Mouse (Mus musculus): ENCODE results near the gene Nmt1. TPM values are rescaled to one million over a fixed set of nuclear protein-coding genes. Genes with fewer than 3 reads are reported as not detected.

Nmt1 gene
- total and polyA plus RNA-seq, 2 experiments from 2014 or later: 40.5 to 48.6 TPM

DNA sequence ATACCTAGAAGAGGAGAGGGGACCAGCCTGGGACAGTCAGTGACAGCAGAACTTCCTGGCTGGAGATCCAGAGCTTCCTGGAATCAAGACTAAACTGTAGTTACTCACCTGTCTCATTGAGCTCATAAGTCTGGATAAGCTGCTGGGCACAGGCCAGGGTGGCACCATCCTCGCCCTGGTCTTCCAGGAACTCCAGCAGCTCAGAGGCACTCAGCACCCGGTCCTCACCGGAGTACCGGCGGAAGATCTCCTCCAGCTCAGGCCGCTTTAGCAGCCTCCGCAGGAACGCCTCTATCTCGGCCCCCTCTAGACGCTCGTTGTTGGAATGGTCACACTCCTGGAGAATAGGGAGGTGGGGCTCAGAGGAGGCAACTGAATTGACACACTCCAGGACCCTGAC is 50.1 kb downstream of the Nmt1 start:
- DNase-seq (ENCODE audit: low spot score) (no peak), ATAC-seq (ENCODE audit: low FRiP score) (no peak)
- no peaks in the 10 kb centered on the region for H3K9me3 ChIP-seq (ENCODE audit: low read length)
- no peaks in the 10 kb centered on the region for H3K36me3 ChIP-seq (ENCODE audit: insufficient read depth, low read length)
- H3K27me3 ChIP-seq (ENCODE audit: insufficient read depth, low read length): peaks cover 25% of the 10 kb centered on the region
- H3K4me1 ChIP-seq (ENCODE audit: insufficient read depth, low read length): peaks cover 5% of the 10 kb centered on the region; the same call in 1 of the 2 replicates
- no peak overlapping the region for H3K4me2 ChIP-seq (ENCODE audit: low read depth, low read length, poor library complexity, severe bottlenecking)
- TF ChIP-seq CTCF (IDR thresholded peaks at IDR 0.05): no peak
- no peak overlapping the region for H3K27ac ChIP-seq (ENCODE audit: low read depth, low read length)
- 88% methylated on average over 11 of the region's 11 CpGs for WGBS
- H3K9ac ChIP-seq (replicated peaks; ENCODE audit: low read length, poor library complexity, severe bottlenecking): no peak overlapping the region
- H3K4me3 ChIP-seq (ENCODE audit: low read depth, low read length): no peak overlapping the region

DNA sequence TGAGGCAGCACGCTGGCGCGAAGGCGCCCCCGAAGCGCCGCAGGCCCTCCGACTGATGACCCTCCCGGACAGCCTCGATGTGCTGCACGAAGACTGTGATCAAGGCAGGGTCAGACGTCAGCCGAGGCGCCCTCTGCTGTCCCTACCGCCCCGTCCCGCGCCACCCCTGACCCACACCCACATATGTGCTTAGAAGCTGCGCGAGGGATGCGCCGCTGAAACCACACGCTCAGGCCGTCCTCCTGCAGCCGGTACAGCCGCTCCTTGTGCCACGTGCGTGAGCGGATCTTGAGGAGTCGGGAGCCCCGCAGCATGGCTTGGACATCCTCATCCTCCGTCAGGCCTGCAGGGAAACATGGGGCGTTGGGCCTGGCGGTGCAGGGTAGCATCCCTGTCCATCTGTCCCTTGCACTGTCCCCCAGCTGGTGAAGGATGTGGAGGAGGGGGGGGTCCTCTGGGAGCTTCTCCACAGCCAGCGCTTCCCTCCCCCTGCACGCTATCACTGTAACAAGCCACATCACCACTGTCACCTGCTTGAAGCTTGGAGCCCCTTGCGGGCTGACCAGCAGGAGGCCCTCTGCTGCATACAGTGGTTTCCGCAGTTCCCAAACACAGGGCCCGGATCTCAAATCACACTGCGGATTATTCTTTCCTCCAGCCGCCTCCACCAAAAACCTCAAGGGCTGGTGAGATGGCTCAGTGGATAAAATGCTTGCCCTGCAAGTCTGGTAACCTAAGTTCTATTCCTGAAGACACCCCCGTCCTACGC is 52.5 kb downstream of the Nmt1 start:
- 2% methylated on average over 42 of the region's 43 CpGs for WGBS
- Histone ChIP-seq H3K4me1 (ENCODE audit: insufficient read depth, low read length) (no peaks in the 10 kb centered on the region), H3K4me3 (ENCODE audit: low read depth, low read length) (peak overlapping the region; percentile 25), H3K27ac (ENCODE audit: low read depth, low read length) (no peak overlapping the region), H3K9me3 (ENCODE audit: low read length) (no peaks in the 10 kb centered on the region), H3K27me3 (ENCODE audit: insufficient read depth, low read length) (peaks cover 25% of the 10 kb centered on the region), H3K9ac (replicated peaks; ENCODE audit: low read length, poor library complexity, severe bottlenecking) (peak overlapping the region; percentile 29; the same call in 1 of the 2 replicates), H3K4me2 (ENCODE audit: low read depth, low read length, poor library complexity, severe bottlenecking) (peak overlapping the region; percentile 45), H3K36me3 (ENCODE audit: insufficient read depth, low read length) (no peaks in the 10 kb centered on the region)
- peak; percentile 38 for DNase-seq (ENCODE audit: low spot score)
- peak; percentile 60 for TF ChIP-seq CTCF (IDR thresholded peaks at IDR 0.05)
- ATAC-seq (ENCODE audit: low FRiP score): peak; percentile 41; the same call in 1 of the 2 replicates

DNA sequence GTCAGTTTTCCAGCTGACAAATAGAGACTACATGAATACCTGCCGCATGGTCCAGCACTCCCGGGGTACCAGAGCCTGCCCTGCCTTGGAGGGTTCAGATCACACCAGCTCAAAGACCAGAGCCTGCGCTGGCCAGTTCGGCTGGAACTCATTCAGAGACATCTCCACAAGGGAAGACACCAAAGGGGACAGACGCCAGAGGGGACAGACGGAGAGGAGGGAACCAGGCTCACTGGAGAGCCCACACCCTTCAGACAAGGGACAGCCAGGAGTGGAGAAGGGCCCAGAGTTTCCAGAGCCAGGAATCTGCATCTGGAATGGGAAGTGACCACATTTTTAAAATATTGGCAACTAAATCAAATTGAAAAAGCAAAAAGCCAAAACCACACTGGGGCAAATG is 53.6 kb downstream of the Nmt1 start:
- Histone ChIP-seq H3K4me1 (ENCODE audit: insufficient read depth, low read length) (no peaks in the 10 kb centered on the region), H3K36me3 (ENCODE audit: insufficient read depth, low read length) (no peaks in the 10 kb centered on the region), H3K4me2 (ENCODE audit: low read depth, low read length, poor library complexity, severe bottlenecking) (no peak overlapping the region), H3K9ac (replicated peaks; ENCODE audit: low read length, poor library complexity, severe bottlenecking) (no peak overlapping the region), H3K9me3 (ENCODE audit: low read length) (no peaks in the 10 kb centered on the region), H3K27me3 (ENCODE audit: insufficient read depth, low read length) (peaks cover 25% of the 10 kb centered on the region), H3K4me3 (ENCODE audit: low read depth, low read length) (no peak overlapping the region), H3K27ac (ENCODE audit: low read depth, low read length) (no peak overlapping the region)
- DNase-seq (ENCODE audit: low spot score) (no peak), ATAC-seq (ENCODE audit: low FRiP score) (no peak)
- no peak for TF ChIP-seq CTCF (IDR thresholded peaks at IDR 0.05)
- 64% methylated on average over 6 of the region's 6 CpGs for WGBS

DNA sequence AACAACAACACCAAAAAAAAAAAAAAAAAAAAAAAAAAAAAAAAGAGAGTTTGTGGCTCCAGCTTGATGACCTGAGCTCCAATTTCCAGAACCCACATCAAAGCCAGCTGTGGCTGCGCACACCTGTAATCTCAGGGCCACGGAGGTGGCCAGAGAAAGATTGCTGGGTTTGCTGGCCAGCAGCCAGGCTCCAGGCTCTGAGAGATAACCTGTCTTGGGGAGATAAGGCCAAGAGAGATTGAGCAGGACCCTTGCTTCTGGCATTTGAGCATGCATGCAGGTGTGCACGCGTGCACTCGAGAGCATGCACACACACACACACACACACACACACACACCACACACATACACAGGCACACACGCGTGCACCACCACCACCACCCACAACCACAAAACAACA is 65.3 kb downstream of the Nmt1 start:
- Histone ChIP-seq H3K27ac (ENCODE audit: low read depth, low read length) (no peak overlapping the region), H3K4me1 (ENCODE audit: insufficient read depth, low read length) (no peaks in the 10 kb centered on the region), H3K27me3 (ENCODE audit: insufficient read depth, low read length) (0 out of 2 replicates have a peak, but pooled peaks cover 4% of the 10 kb centered on the region), H3K4me2 (ENCODE audit: low read depth, low read length, poor library complexity, severe bottlenecking) (no peak overlapping the region), H3K9me3 (ENCODE audit: low read length) (no peaks in the 10 kb centered on the region), H3K9ac (replicated peaks; ENCODE audit: low read length, poor library complexity, severe bottlenecking) (no peak overlapping the region), H3K36me3 (ENCODE audit: insufficient read depth, low read length) (no peaks in the 10 kb centered on the region), H3K4me3 (ENCODE audit: low read depth, low read length) (no peak overlapping the region)
- TF ChIP-seq CTCF (IDR thresholded peaks at IDR 0.05): no peak
- ATAC-seq (ENCODE audit: low FRiP score) (no peak), DNase-seq (ENCODE audit: low spot score) (no peak)
- WGBS: 95% methylated on average over 7 of the region's 7 CpGs

DNA sequence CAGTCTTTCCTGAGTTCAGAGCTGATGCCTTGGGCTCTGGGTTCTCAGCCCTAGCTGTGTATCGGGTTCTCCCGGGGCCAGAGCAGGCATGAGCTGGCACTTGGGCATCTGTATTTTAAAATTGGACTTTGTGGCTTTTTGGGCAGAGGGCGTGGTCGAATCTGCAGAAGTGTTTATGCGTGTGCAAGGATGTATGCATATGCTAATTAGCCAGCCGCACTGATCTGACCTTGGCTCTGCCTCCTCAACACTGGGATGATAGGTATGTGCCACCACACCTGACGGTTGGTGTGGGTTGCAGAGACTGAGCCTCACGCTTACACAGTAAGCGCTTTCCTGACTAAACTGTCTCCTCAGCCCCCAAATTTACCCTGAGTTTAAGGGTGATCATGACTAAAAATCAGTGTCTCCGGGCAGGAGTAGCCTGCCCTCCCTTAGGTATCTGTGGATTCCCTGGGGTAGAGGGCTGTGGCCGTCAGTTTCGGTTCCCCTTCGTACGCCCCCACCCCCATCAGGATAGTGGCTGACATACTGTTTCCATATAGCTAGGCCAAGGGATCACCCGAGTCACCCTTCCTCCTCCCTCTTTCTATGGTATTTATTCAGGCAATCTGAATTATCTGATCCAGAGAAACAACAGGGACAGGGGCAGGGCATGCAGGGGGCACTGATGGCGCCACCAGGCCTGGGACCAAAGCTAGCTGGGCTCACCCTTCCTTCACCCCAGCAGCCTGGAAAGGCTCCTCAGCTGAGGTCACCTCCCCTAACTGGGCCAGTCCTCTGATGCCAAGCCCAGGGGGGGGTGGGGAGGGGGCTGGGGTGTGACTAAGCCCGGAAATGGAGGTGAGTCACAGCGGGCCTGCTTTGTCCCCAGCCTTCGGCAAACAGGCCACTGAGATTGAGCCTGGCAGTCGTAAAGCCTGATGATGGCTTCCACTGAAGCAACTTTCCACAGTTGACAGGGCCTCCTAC is 66.2 kb downstream of the Nmt1 start:
- H3K9me3 ChIP-seq (ENCODE audit: low read length): no peaks in the 10 kb centered on the region
- TF ChIP-seq CTCF (IDR thresholded peaks at IDR 0.05): no peak
- DNase-seq (ENCODE audit: low spot score): no peak
- no peak overlapping the region for H3K4me2 ChIP-seq (ENCODE audit: low read depth, low read length, poor library complexity, severe bottlenecking)
- H3K4me1 ChIP-seq (ENCODE audit: insufficient read depth, low read length): no peaks in the 10 kb centered on the region
- H3K4me3 ChIP-seq (ENCODE audit: low read depth, low read length): no peak overlapping the region
- peaks cover 4% of the 10 kb centered on the region; the same call in 1 of the 2 replicates for H3K27me3 ChIP-seq (ENCODE audit: insufficient read depth, low read length)
- H3K9ac ChIP-seq (replicated peaks; ENCODE audit: low read length, poor library complexity, severe bottlenecking): no peak overlapping the region
- 78% methylated on average over 20 of the region's 20 CpGs for WGBS
- H3K27ac ChIP-seq (ENCODE audit: low read depth, low read length): no peak overlapping the region
- ATAC-seq (ENCODE audit: low FRiP score): no peak
- no peaks in the 10 kb centered on the region for H3K36me3 ChIP-seq (ENCODE audit: insufficient read depth, low read length)
